Comparison of ENCODE assay signal across 9 mouse cellular contexts in genomic region chr13:68597199-68597598, GRCm38 (mm10). TPM values are rescaled to one million over a fixed set of nuclear protein-coding genes. Genes with fewer than 3 reads are reported as not detected.
DNase-seq lines count a peak whose midpoint lies in the region; ATAC-seq lines count a peak whose summit lies in the region.
"Had no signal": no experiment of that assay in that cellular context is flagged by ENCODE, and none has a peak within 500 bp of the region (broad histone marks: within the 10 kb centered on the region; RNA-seq: fewer than 3 reads in every experiment).

Gene 1700001L19Rik, plus strand, starts transcription at chr13:68597421.

- peaks cover 20% of the 10 kb centered on the region; the same call in 1 of the 2 replicates for H3K27me3 ChIP-seq in heart, embryonic 10.5 days (ENCODE audit: insufficient read depth, poor library complexity, severe bottlenecking)
- H3K27me3 ChIP-seq in limb, embryonic 13.5 days, result peaks cover 8% of the 10 kb centered on the region; the same call in 1 of the 2 replicates

- no peak within 1 kb of the TSS; the same call in 1 of the 2 replicates for H3K9ac ChIP-seq in limb, embryonic 13.5 days

- 16% methylated on average over 10 of the region's 10 CpGs for WGBS in heart, embryonic 10.5 days
- 10% methylated on average over 10 of the region's 10 CpGs for WGBS in limb, embryonic 13.5 days

- no peaks in the 10 kb centered on the region for H3K9me3 ChIP-seq in heart, embryonic 10.5 days
- no peaks in the 10 kb centered on the region; the same call in 1 of the 2 replicates for H3K9me3 ChIP-seq in limb, embryonic 13.5 days

- peak within 1 kb of the TSS; percentile 43 for H3K4me3 ChIP-seq in heart, embryonic 10.5 days
- H3K4me3 ChIP-seq in limb, embryonic 13.5 days, result peak within 1 kb of the TSS; percentile 23

- H3K4me1 ChIP-seq in heart, embryonic 10.5 days, result peaks cover 14% of the 10 kb centered on the region; the same call in 1 of the 2 replicates
- peaks cover 14% of the 10 kb centered on the region for H3K4me1 ChIP-seq in limb, embryonic 13.5 days

- peak within 1 kb of the TSS; percentile 52 for H3K4me2 ChIP-seq in limb, embryonic 13.5 days (replicated peaks)

- H3K27ac ChIP-seq in heart, embryonic 10.5 days, result no peak within 1 kb of the TSS
- no peak within 1 kb of the TSS for H3K27ac ChIP-seq in limb, embryonic 13.5 days

- DNase-seq in heart, embryonic 10.5 days (ENCODE audit: low spot score), result no peak
- no peak for DNase-seq in heart, adult 8-10 months (ENCODE audit: low spot score)
- peak; percentile 59 to 62 for DNase-seq in right cerebral cortex, adult 2 months (ENCODE audit: low spot score in 2 of 2)
- DNase-seq in right cerebral cortex, postnatal 14 days, result no peak
- no peak for DNase-seq in natural killer cell, adult 2 months (ENCODE audit: low spot score in 2 of 2)
- DNase-seq in urinary bladder, postnatal 36 days (ENCODE audit: low spot score in 2 of 2), result no peak
- DNase-seq: thymus, postnatal 4 days had no signal

- H3K36me3 ChIP-seq in heart, embryonic 10.5 days, result peaks cover 12% of the 10 kb centered on the region
- H3K36me3 ChIP-seq in limb, embryonic 13.5 days, result peaks cover 10% of the 10 kb centered on the region

- ATAC-seq in limb, embryonic 13.5 days (ENCODE audit: low FRiP score, low read depth), result no peak
- no peak for ATAC-seq in activated CD4-positive, CD25-positive, alpha-beta regulatory T cell, adult 4 months

RNA-seq across cellular contexts. Expression of gene 1700001L19Rik, which starts in this region (rescaled TPM):
- 0.28 and 0.39 TPM in 2 replicates for polyA plus RNA-seq in heart, embryonic 10.5 days (2016; fragmentation: Nextera tagmentation; extraction: Ambion mirVana)
- total RNA-seq in heart, adult 8-10 months (2022), result under 1 TPM in 1 of 4 experiments, not detected in 3; 0.37 TPM
- 0.50 and 0.66 TPM in 2 replicates for polyA plus RNA-seq in limb, embryonic 13.5 days (2015; fragmentation: Nextera tagmentation; extraction: Ambion mirVana)
- polyA plus RNA-seq in activated CD4-positive, CD25-positive, alpha-beta regulatory T cell, adult 4 months (2017; shearing (Covaris generic)), result not detected

Comparison
In these comparisons a context has a peak if more than half of its experiments do, and no peak if none do; other contexts are left out.
1. DNase-seq: peak in right cerebral cortex, adult 2 months (2 of 2); none in heart, embryonic 10.5 days (single experiment), heart, adult 8-10 months (single experiment), right cerebral cortex, postnatal 14 days (single experiment), natural killer cell, adult 2 months (0 of 2) and urinary bladder, postnatal 36 days (0 of 2).